Mouse (Mus musculus): ENCODE data around the gene Naglu.

The Naglu gene

DNA sequence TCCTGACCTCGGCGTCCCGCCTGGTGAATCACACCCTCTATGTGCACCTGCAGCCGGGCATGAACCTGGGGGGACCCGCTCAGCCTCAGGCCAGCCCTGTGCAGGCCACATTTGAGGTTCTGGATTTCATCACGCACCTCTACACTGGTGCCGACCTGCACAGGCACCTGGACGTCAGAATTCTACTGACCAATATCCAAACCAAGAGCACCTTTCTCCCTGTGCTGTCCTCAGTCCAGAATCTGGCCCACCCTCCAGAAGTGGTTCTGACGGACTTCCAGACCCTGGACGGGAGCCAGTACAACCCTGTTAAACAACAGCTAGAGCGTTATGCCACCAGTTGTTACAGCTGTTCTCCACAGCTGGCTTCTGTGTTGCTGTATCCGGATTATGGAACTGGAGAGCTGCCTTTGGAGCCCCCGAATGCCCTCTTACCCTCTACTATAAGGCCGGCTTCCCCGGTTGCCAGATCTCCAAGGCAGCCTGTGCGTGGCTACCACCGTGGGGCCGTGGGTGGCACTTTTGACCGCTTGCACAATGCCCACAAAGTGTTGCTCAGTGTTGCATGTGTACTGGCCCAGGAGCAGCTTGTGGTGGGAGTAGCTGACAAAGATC lies 13.4 kb downstream of the Naglu start:
- no peak for DNase-seq (ENCODE audit: low spot score in 2 of 2)

- DNase-seq (ENCODE audit: low spot score in 2 of 2) = no peak
These were observed 14.4 kb downstream of the Naglu start for GRCm38 (mm10) chr11:101084246-101084645.

- DNase-seq (ENCODE audit: low spot score in 2 of 2) = no peak
These were observed 15.0 kb downstream of the Naglu start for GRCm38 (mm10) chr11:101084811-101085210.

DNA sequence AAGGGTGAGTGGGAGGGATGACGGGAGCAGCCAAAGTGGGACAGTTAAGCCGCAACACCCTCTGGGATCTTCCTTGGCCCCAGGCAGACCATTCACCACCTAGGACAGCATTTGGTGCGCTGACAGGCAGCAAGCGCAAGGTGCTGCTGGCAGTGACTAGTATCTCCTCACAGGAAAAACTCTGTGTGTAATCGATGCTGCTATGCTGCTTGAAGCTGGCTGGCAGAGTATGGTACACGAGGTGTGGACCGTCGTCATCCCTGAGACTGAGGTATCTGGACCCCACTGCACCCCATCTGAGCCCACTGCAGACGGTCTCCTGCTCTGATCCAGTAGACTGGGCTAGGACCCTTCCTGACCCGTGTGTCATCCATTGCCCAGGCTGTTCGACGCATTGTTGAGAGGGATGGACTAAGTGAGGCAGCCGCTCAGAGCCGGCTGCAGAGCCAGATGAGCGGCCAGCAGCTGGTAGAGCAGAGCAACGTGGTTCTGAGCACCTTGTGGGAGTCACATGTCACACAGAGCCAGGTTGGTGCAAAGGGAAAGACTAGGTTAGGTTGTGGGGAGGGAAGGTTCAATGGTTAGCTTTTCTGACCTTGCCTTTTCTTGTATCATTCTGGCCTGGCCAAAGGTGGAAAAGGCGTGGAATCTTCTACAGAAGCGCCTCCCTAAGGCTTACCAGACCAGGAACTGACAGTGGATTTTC lies 16.0 kb downstream of the Naglu start:
- DNase-seq (ENCODE audit: low spot score in 2 of 2) = no peak

DNA sequence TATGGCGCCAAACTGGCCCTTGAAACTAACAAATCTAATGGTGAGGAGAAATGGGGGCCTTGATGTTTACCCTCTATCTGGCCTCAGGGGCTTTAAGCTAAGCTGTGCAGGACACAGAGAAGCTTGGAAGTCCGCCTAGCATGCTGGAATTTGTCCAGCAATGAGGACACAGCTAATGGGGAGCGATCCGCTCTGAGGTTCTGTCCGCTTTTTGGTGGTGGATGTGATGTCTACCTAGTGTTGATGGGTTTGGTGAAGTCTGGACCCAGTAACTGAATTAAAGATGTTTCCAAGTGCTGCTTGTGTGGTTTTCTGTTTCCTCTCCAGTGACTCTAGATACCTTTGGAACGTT lies 16.5 kb downstream of the Naglu start:
- no peak for DNase-seq (ENCODE audit: low spot score in 2 of 2)

- peak; percentile 89 to 92 for DNase-seq (ENCODE audit: low spot score in 2 of 2)
These were observed 17.2 kb downstream of the Naglu start, which contains the start of gene Mlx for GRCm38 (mm10) chr11:101086756-101087681. Mlx (plus strand) TSS chr11:101087277.

DNA sequence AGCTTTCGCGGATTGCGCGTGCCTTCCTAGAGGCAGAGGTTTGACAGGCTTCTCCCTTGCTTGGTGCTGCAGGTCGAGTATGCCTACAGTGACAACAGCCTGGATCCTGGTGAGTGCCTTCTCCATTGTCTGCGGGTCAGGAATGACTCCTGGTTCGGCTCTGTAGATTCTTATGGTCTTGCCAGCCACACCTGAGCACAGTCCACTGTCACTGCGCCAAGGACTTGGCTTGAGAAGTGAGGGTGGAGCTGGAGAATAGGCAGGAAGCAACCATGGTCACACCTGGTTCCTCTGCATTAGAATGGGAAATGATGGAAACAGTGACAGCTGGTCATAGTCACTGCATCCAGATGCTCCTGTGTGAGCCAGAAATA lies 17.9 kb downstream of the Naglu start:
- DNase-seq (ENCODE audit: low spot score in 2 of 2) = no peak

GRCm38 (mm10) chr11:101089931-101090330 lies 20.1 kb downstream of the Naglu start:
- DNase-seq (ENCODE audit: low spot score in 2 of 2) = no peak

- DNase-seq (ENCODE audit: low spot score in 2 of 2) = no peak
These were observed 25.1 kb downstream of the Naglu start for GRCm38 (mm10) chr11:101094930-101095313.

DNA sequence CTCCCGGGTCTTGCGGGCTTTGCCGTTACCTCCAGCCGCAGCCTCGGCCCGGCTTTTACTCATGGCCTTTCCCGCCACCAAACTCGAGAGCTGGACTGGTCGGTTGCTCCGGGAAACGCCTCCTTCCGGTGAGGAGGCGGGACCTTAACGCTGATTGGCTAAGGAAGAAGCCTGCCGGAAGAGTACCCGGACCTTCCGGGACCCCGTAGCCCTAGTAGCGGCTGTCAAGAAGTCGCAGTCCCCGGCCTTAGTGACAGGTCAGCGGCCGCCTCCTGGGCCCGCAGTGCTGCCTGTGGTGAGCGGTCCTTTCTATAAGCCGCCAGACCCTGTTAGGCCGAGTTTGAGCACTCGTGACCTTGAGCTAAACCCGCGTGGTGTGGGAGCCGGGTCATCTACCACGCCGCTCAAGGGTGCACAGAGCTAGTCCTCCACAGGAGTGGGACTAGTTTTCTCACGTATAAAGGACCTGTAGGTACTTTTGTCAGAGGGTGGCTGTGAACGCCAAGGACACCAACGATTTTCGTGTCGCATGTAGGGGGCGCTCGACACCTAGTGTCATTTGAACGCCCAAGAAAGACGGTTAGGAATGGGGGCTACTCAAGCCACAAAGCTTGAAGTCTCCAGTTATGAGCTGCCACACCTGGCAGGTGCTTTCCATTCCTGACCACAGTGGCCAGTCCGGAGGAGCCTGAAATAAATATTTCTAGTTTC lies 25.7 kb downstream of the Naglu start, which contains the start of gene Psmc3ip:
TSS of gene Psmc3ip (minus strand) at position 123 of the 711 bp plus-strand sequence.
- DNase-seq (ENCODE audit: low spot score in 2 of 2) = peak; percentile 90 to 92

DNA sequence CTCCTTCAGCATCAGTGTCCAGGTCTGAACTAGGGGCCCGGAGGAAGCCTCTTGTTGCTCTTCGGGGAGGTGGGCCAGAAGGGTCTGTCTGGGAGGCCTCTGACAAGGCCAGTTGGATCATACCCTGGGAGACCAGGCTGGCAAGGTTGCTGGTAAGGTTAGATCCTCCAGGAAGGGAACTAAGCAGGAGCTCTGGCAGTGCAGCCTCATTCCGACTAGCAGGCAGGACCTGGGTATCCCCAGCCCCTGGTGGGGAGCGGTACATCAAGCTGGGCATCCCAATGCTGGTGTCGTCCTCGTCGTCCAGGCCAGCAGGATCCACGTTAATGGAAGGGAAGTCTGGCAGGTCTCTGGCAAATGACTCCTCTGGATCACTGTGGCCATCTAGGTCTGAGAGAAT lies 28.4 kb downstream of the Naglu start:
- no peak for DNase-seq (ENCODE audit: low spot score in 2 of 2)

- DNase-seq (ENCODE audit: low spot score in 2 of 2) = no peak
These were observed 33.2 kb downstream of the Naglu start for GRCm38 (mm10) chr11:101103011-101103410.

DNA sequence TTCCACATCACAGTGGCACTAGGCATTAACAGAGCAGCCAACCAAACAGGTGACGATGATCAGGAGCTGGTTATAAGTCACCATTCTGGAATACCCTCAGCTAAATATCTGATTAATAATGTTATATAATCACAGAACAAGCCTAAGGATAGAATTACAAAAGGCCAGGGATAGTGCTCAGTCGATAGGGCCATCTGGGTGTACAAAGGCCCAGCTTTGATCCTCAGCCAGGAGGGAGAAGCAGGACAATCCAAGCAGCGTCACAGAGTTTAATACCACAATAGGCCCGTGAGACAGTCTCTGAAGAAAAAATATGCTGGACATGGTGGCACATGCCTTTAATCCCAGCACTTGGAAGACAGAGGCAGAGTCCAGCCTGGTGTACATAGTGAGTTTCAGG lies 39.5 kb downstream of the Naglu start:
- no peak for DNase-seq (ENCODE audit: low spot score in 2 of 2)

GRCm38 (mm10) chr11:101110708-101111107 lies 40.9 kb downstream of the Naglu start:
- DNase-seq (ENCODE audit: low spot score in 2 of 2) = no peak

GRCm38 (mm10) chr11:101111178-101111577 lies 41.4 kb downstream of the Naglu start:
- no peak for DNase-seq (ENCODE audit: low spot score in 2 of 2)

- DNase-seq (ENCODE audit: low spot score in 2 of 2) = no peak
These were observed 42.4 kb downstream of the Naglu start for GRCm38 (mm10) chr11:101112186-101112585.

DNA sequence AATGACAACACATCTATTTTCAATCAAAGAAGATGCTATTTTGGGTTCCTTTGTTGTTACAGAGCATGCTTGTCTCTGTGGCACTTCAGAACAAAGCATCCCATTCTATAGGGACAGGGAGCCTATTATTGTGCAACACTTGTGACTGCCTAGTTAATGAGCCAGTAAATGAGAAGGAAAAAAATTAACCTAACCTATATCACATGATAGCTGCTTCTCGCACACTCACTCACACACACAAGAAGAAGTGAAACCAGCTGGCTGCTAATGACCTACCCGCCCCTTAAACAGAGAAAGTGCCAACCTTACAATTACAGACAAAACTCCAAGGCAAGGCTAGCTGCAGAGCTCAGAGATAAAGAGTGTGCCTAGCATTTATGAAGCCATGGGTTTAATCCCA lies 45.8 kb downstream of the Naglu start:
- DNase-seq (ENCODE audit: low spot score in 2 of 2) = no peak

GRCm38 (mm10) chr11:101118105-101118504 lies 48.3 kb downstream of the Naglu start:
- no peak for DNase-seq (ENCODE audit: low spot score in 2 of 2)

DNA sequence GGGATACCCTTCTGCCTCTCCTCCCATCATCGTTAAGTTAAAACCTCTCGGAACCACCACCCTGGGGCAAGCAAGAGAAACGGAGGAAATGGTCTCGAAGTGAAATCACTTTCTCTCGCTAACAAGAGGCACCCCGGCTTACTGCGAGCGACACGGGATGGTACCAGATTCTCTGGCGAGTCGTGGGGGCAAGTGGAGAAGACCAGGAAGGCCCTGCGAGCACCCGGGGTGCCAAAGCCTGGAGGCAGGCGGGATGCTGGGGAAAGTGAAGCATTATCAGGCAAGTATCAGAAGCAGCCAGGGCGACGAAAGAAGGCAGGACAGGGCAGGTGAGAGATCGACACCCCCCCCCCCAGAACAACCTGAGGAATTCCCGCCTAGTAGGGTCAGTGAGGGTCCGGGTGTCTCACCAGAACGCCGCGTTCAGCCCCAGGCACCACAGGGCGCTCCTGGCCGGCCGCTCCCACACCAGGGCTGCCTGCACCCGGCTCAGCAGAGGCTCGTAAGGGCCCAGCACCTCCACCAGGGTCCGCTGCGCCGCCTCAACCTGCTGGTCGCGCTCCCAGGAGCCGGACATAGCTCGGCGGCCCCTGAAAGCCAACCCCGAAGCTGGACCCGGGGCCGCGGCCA lies 49.4 kb downstream of the Naglu start:
- DNase-seq (ENCODE audit: low spot score in 2 of 2) = no peak

GRCm38 (mm10) chr11:101119761-101120544 lies 50.1 kb downstream of the Naglu start, which contains the start of the genes Retreg3 and Tubg1:
Retreg3 (minus strand) TSS chr11:101119893.
Tubg1 (plus strand) TSS chr11:101119938.
- peak; percentile 98 for DNase-seq (ENCODE audit: low spot score in 2 of 2)
